Mouse (Mus musculus): Measurements from ENCODE around the gene Fen1.

Fen1 gene

GRCm38 (mm10) chr19:10203848-10204615 is at the start of gene Fen1, which contains the start of gene Tmem258:
Gene Fen1 (minus strand): TSS chr19:10204169.
Gene Tmem258 (plus strand): TSS chr19:10204014.
- peak; percentile 90 to 92 for DNase-seq (ENCODE audit: low spot score in 2 of 2)

- no peak for DNase-seq (ENCODE audit: low spot score in 2 of 2)
These were observed 44.2 kb upstream of the Fen1 start for GRCm38 (mm10) chr19:10248128-10248527.

GRCm38 (mm10) chr19:10247165-10247564 is 43.2 kb upstream of the Fen1 start:
- DNase-seq (ENCODE audit: low spot score in 2 of 2), result no peak

GRCm38 (mm10) chr19:10244183-10244582 is 40.2 kb upstream of the Fen1 start:
- peak; percentile 48 to 58 for DNase-seq (ENCODE audit: low spot score in 2 of 2)

- DNase-seq (ENCODE audit: low spot score in 2 of 2), result no peak
These were observed 38.9 kb upstream of the Fen1 start for GRCm38 (mm10) chr19:10242916-10243315.

GRCm38 (mm10) chr19:10240654-10241305 is 36.8 kb upstream of the Fen1 start, which contains the start of gene Myrf:
Gene Myrf (minus strand): TSS chr19:10240748.
- peak; percentile 38 to 40 for DNase-seq (ENCODE audit: low spot score in 2 of 2)

- no peak for DNase-seq (ENCODE audit: low spot score in 2 of 2)
These were observed 36.1 kb upstream of the Fen1 start for GRCm38 (mm10) chr19:10239975-10240653.

- no peak for DNase-seq (ENCODE audit: low spot score in 2 of 2)
These were observed 35.5 kb upstream of the Fen1 start for GRCm38 (mm10) chr19:10239419-10239818.

GRCm38 (mm10) chr19:10238477-10238876 is 34.5 kb upstream of the Fen1 start:
- DNase-seq (ENCODE audit: low spot score in 2 of 2), result no peak

GRCm38 (mm10) chr19:10235784-10236565 is 32.0 kb upstream of the Fen1 start:
- no peak for DNase-seq (ENCODE audit: low spot score in 2 of 2)

GRCm38 (mm10) chr19:10232327-10233017 is 28.5 kb upstream of the Fen1 start:
- no peak for DNase-seq (ENCODE audit: low spot score in 2 of 2)

- DNase-seq (ENCODE audit: low spot score in 2 of 2), result no peak
These were observed 27.9 kb upstream of the Fen1 start for GRCm38 (mm10) chr19:10231871-10232270.

GRCm38 (mm10) chr19:10231016-10231415 is 27.0 kb upstream of the Fen1 start:
- DNase-seq (ENCODE audit: low spot score in 2 of 2), result no peak

- DNase-seq (ENCODE audit: low spot score in 2 of 2), result no peak
These were observed 21.8 kb upstream of the Fen1 start for GRCm38 (mm10) chr19:10225767-10226166.

GRCm38 (mm10) chr19:10224637-10225453 is 20.9 kb upstream of the Fen1 start:
- no peak for DNase-seq (ENCODE audit: low spot score in 2 of 2)

- DNase-seq (ENCODE audit: low spot score in 2 of 2), result no peak
These were observed 19.6 kb upstream of the Fen1 start for GRCm38 (mm10) chr19:10223561-10223960.

- DNase-seq (ENCODE audit: low spot score in 2 of 2), result no peak
These were observed 18.7 kb upstream of the Fen1 start for GRCm38 (mm10) chr19:10222656-10223055.

- DNase-seq (ENCODE audit: low spot score in 2 of 2), result no peak
These were observed 17.6 kb upstream of the Fen1 start for GRCm38 (mm10) chr19:10221585-10221984.

- no peak for DNase-seq (ENCODE audit: low spot score in 2 of 2)
These were observed 15.6 kb upstream of the Fen1 start for GRCm38 (mm10) chr19:10219593-10219992.

GRCm38 (mm10) chr19:10219108-10219507 is 15.1 kb upstream of the Fen1 start:
- DNase-seq (ENCODE audit: low spot score in 2 of 2), result peak in 1 of 2 experiments; percentile 43
